Comparison of ENCODE assay signal across 7 mouse cellular contexts in the genomic region with DNA sequence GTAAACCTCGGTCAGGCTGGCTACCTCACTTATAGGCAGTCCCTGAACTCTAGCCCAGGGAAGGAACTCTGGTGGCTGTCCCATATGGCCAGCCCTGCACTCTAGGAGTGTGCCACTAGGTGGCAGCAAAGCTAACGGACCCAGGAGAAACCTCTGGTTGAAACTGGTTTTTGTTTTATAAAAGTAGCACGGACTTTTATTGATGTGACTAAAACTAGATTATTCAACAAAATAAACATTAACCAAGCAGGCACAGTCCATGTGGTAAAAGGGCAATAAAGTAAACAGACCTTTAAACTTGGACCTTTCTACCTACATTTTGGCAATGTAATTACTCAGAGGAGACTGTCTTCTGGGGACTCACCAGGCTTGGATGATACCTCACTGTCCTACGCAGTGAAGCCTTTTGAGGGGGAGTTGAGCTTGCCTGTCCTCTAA. TPM values are rescaled to one million over a fixed set of nuclear protein-coding genes. Genes with fewer than 3 reads are reported as not detected.
DNase-seq lines count a peak whose midpoint lies in the region; ATAC-seq lines count a peak whose summit lies in the region.

No protein-coding gene starts in this region.

- H3K27me3 ChIP-seq in limb, embryonic 10.5 days (ENCODE audit: low read depth, poor library complexity, severe bottlenecking): no peaks in the 10 kb centered on the region
- no peaks in the 10 kb centered on the region for H3K27me3 ChIP-seq in midbrain, embryonic 15.5 days (replicated peaks)

- H3K4me3 ChIP-seq in limb, embryonic 10.5 days: no peak overlapping the region
- H3K4me3 ChIP-seq in midbrain, embryonic 15.5 days: no peak overlapping the region

- no peak overlapping the region for H3K27ac ChIP-seq in limb, embryonic 10.5 days
- no peak overlapping the region for H3K27ac ChIP-seq in midbrain, embryonic 15.5 days

- H3K4me2 ChIP-seq in midbrain, embryonic 15.5 days: no peak overlapping the region

- H3K4me1 ChIP-seq in limb, embryonic 10.5 days: peaks cover 11% of the 10 kb centered on the region
- no peaks in the 10 kb centered on the region for H3K4me1 ChIP-seq in midbrain, embryonic 15.5 days

- 18% methylated on average over 4 of the region's 4 CpGs for WGBS in limb, embryonic 10.5 days
- WGBS in midbrain, embryonic 15.5 days: 12% methylated on average over 4 of the region's 4 CpGs

- peak; percentile 39; the same call in 1 of the 2 replicates for ATAC-seq in midbrain, embryonic 15.5 days (replicated peaks)

- no peaks in the 10 kb centered on the region for H3K9me3 ChIP-seq in limb, embryonic 10.5 days (replicated peaks)
- H3K9me3 ChIP-seq in midbrain, embryonic 15.5 days: no peaks in the 10 kb centered on the region

- 0 out of 2 replicates have a peak, but pooled peaks cover 10% of the 10 kb centered on the region for H3K36me3 ChIP-seq in limb, embryonic 10.5 days
- 0 out of 2 replicates have a peak, but pooled peaks cover 8% of the 10 kb centered on the region for H3K36me3 ChIP-seq in midbrain, embryonic 15.5 days (replicated peaks)

- no peak overlapping the region for H3K9ac ChIP-seq in midbrain, embryonic 15.5 days

- DNase-seq in adrenal gland, adult (ENCODE audit: inconsistent age in 2 of 2, low spot score in 1 of 2): peak; percentile 65 to 91
- peak; percentile 84 to 88 for DNase-seq in cerebellum, postnatal 25 days
- DNase-seq in gastrocnemius, postnatal 10 days: peak; percentile 82
- peak; percentile 79 for DNase-seq in kidney, adult 11 months
- DNase-seq in limb, embryonic 10.5 days (ENCODE audit: low spot score): peak; percentile 87
- peak; percentile 54 to 80 for DNase-seq in spleen, postnatal 10 days (ENCODE audit: low spot score in 2 of 2)

RNA-seq across cellular contexts. Expression of gene Snx4, which starts 55.4 kb away (rescaled TPM):
- 10 to 100 TPM; 31.4 to 37.7 TPM for total RNA-seq in gastrocnemius, postnatal 10 days (2021)
- polyA plus RNA-seq in limb, embryonic 10.5 days (2016; fragmentation: Nextera tagmentation; extraction: Ambion mirVana): 62.0 and 67.5 TPM in 2 replicates
- polyA plus RNA-seq in midbrain, embryonic 15.5 days (2015; fragmentation: Nextera tagmentation; extraction: Ambion mirVana): 82.5 and 85.3 TPM in 2 replicates
